ENCODE assay signal across 8 mouse cellular contexts in genomic region chrX:74352645-74353466, GRCm38 (mm10). TPM values are rescaled to one million over a fixed set of nuclear protein-coding genes. Genes with fewer than 3 reads are reported as not detected.
A peak's percentile ranks its signal among the peaks of the same experiment; 100 is the strongest.
DNase-seq lines count a peak whose midpoint lies in the region; ATAC-seq and TF ChIP-seq lines count a peak whose summit lies in the region.

No protein-coding gene starts in this region.

- peaks cover 4% of the 10 kb centered on the region; the same call in 1 of the 2 replicates for H3K4me1 ChIP-seq in kidney, embryonic 15.5 days
- peaks cover 2% of the 10 kb centered on the region for H3K4me1 ChIP-seq in bone marrow, adult 2 months (ENCODE audit: control insufficient read depth, insufficient read depth, low read length)
- 0 out of 2 replicates have a peak, but pooled peaks cover 4% of the 10 kb centered on the region for H3K4me1 ChIP-seq in hindbrain, embryonic 13.5 days (replicated peaks)
- peaks cover 2% of the 10 kb centered on the region; the same call in 1 of the 2 replicates for H3K4me1 ChIP-seq in midbrain, embryonic 16.5 days (ENCODE audit: control insufficient read depth, insufficient read depth, low read length)

- H3K27me3 ChIP-seq in kidney, embryonic 15.5 days = no peaks in the 10 kb centered on the region
- H3K27me3 ChIP-seq in hindbrain, embryonic 13.5 days = no peaks in the 10 kb centered on the region
- H3K27me3 ChIP-seq in midbrain, embryonic 16.5 days (ENCODE audit: control insufficient read depth, insufficient read depth, low read depth, low read length) = no peaks in the 10 kb centered on the region

- peak; percentile 49 for ATAC-seq in kidney, embryonic 15.5 days (replicated peaks; ENCODE audit: low FRiP score)
- ATAC-seq in hindbrain, embryonic 13.5 days (ENCODE audit: low FRiP score) = peak; percentile 83
- peak; percentile 71 for ATAC-seq in midbrain, embryonic 16.5 days

- H3K36me3 ChIP-seq in kidney, embryonic 15.5 days = no peaks in the 10 kb centered on the region
- no peaks in the 10 kb centered on the region for H3K36me3 ChIP-seq in hindbrain, embryonic 13.5 days
- no peaks in the 10 kb centered on the region for H3K36me3 ChIP-seq in midbrain, embryonic 16.5 days (ENCODE audit: control insufficient read depth, insufficient read depth, low read length)

- DNase-seq in kidney, adult 11 months = no peak
- no peak for DNase-seq in ovary, postnatal 36 days (ENCODE audit: low spot score)
- no peak for DNase-seq in c-Kit-positive CD71-positive TER-119-positive erythroid progenitor cells, embryonic 14.5 days (ENCODE audit: low spot score)
- DNase-seq in testis, postnatal 14 days (ENCODE audit: low spot score) = no peak

- H3K27ac ChIP-seq in kidney, embryonic 15.5 days = peak overlapping the region; percentile 45; the same call in 1 of the 2 replicates
- no peak overlapping the region for H3K27ac ChIP-seq in bone marrow, adult 2 months (ENCODE audit: control insufficient read depth, insufficient read depth, low read depth, low read length, poor library complexity)
- peak overlapping the region; percentile 79 for H3K27ac ChIP-seq in hindbrain, embryonic 13.5 days
- peak overlapping the region; percentile 64 for H3K27ac ChIP-seq in midbrain, embryonic 16.5 days (ENCODE audit: low read length)

- no peak for TF ChIP-seq POLR2A in bone marrow, adult 2 months (IDR thresholded peaks at IDR 0.05; ENCODE audit: borderline replicate concordance, control insufficient read depth, low read depth, low read length)

- peak overlapping the region; percentile 62 for H3K4me2 ChIP-seq in kidney, embryonic 15.5 days
- peak overlapping the region; percentile 59 for H3K4me2 ChIP-seq in hindbrain, embryonic 13.5 days
- H3K4me2 ChIP-seq in midbrain, embryonic 16.5 days (ENCODE audit: low read length) = peak overlapping the region; percentile 67

- WGBS in kidney, embryonic 15.5 days = 24% methylated on average over 13 of the region's 13 CpGs
- 14% methylated on average over 13 of the region's 13 CpGs for WGBS in bone marrow, adult 2 months
- WGBS in hindbrain, embryonic 13.5 days = 19% methylated on average over 13 of the region's 13 CpGs
- WGBS in midbrain, embryonic 16.5 days = 20% methylated on average over 13 of the region's 13 CpGs

- H3K4me3 ChIP-seq in kidney, embryonic 15.5 days (replicated peaks) = peak overlapping the region; percentile 50
- H3K4me3 ChIP-seq in bone marrow, adult 2 months (replicated peaks; ENCODE audit: control insufficient read depth, low read depth, low read length) = peak overlapping the region; percentile 61
- peak overlapping the region; percentile 45 for H3K4me3 ChIP-seq in hindbrain, embryonic 13.5 days
- H3K4me3 ChIP-seq in midbrain, embryonic 16.5 days (ENCODE audit: low read depth, low read length) = peak overlapping the region; percentile 39

- H3K9ac ChIP-seq in kidney, embryonic 15.5 days = peak overlapping the region; percentile 52
- peak overlapping the region; percentile 69 for H3K9ac ChIP-seq in hindbrain, embryonic 13.5 days
- peak overlapping the region; percentile 61 for H3K9ac ChIP-seq in midbrain, embryonic 16.5 days (ENCODE audit: low read depth, low read length)

- TF ChIP-seq CTCF in bone marrow, adult 2 months (IDR thresholded peaks at IDR 0.05; ENCODE audit: control insufficient read depth, insufficient read depth, low read length) = no peak

- H3K9me3 ChIP-seq in kidney, embryonic 15.5 days (replicated peaks) = no peaks in the 10 kb centered on the region
- no peaks in the 10 kb centered on the region for H3K9me3 ChIP-seq in hindbrain, embryonic 13.5 days
- H3K9me3 ChIP-seq in midbrain, embryonic 16.5 days (replicated peaks; ENCODE audit: control insufficient read depth, low read length, poor library complexity, severe bottlenecking) = no peaks in the 10 kb centered on the region

RNA-seq across cellular contexts. Expression of gene Lage3, which starts 0.6 kb away (rescaled TPM):
- polyA plus RNA-seq in kidney, embryonic 15.5 days (2015; fragmentation: Nextera tagmentation; extraction: Ambion mirVana) = 123 and 126 TPM in 2 replicates
- polyA plus RNA-seq in bone marrow, adult 2 months (2011; ENCODE audit: insufficient read depth, insufficient read length, low replicate concordance, missing spikeins) = 39.5 and 58.6 TPM in 2 replicates
- 79.4 and 79.8 TPM in 2 replicates for polyA plus RNA-seq in hindbrain, embryonic 13.5 days (2015; fragmentation: Nextera tagmentation; extraction: Ambion mirVana)
- 63.2 and 68.7 TPM in 2 replicates for polyA plus RNA-seq in midbrain, embryonic 16.5 days (2015; fragmentation: Nextera tagmentation; extraction: Ambion mirVana)

RNA-seq across cellular contexts. Expression of gene Ubl4a, which starts 20.2 kb away (rescaled TPM):
- 68.4 and 76.0 TPM in 2 replicates for polyA plus RNA-seq in kidney, embryonic 15.5 days (2015; fragmentation: Nextera tagmentation; extraction: Ambion mirVana)
- 27.2 and 35.6 TPM in 2 replicates for polyA plus RNA-seq in bone marrow, adult 2 months (2011; ENCODE audit: insufficient read depth, insufficient read length, low replicate concordance, missing spikeins)
- 61.6 and 64.0 TPM in 2 replicates for polyA plus RNA-seq in hindbrain, embryonic 13.5 days (2015; fragmentation: Nextera tagmentation; extraction: Ambion mirVana)
- 65.9 and 72.6 TPM in 2 replicates for polyA plus RNA-seq in midbrain, embryonic 16.5 days (2015; fragmentation: Nextera tagmentation; extraction: Ambion mirVana)

RNA-seq across cellular contexts. Expression of gene Slc10a3, which starts 20.3 kb away (rescaled TPM):
- polyA plus RNA-seq in kidney, embryonic 15.5 days (2015; fragmentation: Nextera tagmentation; extraction: Ambion mirVana) = 19.7 and 22.1 TPM in 2 replicates
- 2.7 TPM in 2 replicates for polyA plus RNA-seq in bone marrow, adult 2 months (2011; ENCODE audit: insufficient read depth, insufficient read length, low replicate concordance, missing spikeins)
- polyA plus RNA-seq in hindbrain, embryonic 13.5 days (2015; fragmentation: Nextera tagmentation; extraction: Ambion mirVana) = 8.2 and 8.5 TPM in 2 replicates
- polyA plus RNA-seq in midbrain, embryonic 16.5 days (2015; fragmentation: Nextera tagmentation; extraction: Ambion mirVana) = 8.5 and 9.7 TPM in 2 replicates

RNA-seq across cellular contexts. Expression of gene Plxna3, which starts 24.0 kb away (rescaled TPM):
- polyA plus RNA-seq in kidney, embryonic 15.5 days (2015; fragmentation: Nextera tagmentation; extraction: Ambion mirVana) = 11.4 and 17.0 TPM in 2 replicates
- polyA plus RNA-seq in bone marrow, adult 2 months (2011; ENCODE audit: insufficient read depth, insufficient read length, low replicate concordance, missing spikeins) = 3.6 TPM in 2 replicates
- polyA plus RNA-seq in hindbrain, embryonic 13.5 days (2015; fragmentation: Nextera tagmentation; extraction: Ambion mirVana) = 51.1 and 53.9 TPM in 2 replicates
- 63.9 and 68.4 TPM in 2 replicates for polyA plus RNA-seq in midbrain, embryonic 16.5 days (2015; fragmentation: Nextera tagmentation; extraction: Ambion mirVana)

RNA-seq across cellular contexts. Expression of gene Fam50a, which starts 40.0 kb away (rescaled TPM):
- 67.0 and 67.1 TPM in 2 replicates for polyA plus RNA-seq in kidney, embryonic 15.5 days (2015; fragmentation: Nextera tagmentation; extraction: Ambion mirVana)
- polyA plus RNA-seq in bone marrow, adult 2 months (2011; ENCODE audit: insufficient read depth, insufficient read length, low replicate concordance, missing spikeins) = 38.8 and 61.0 TPM in 2 replicates
- 58.2 and 59.1 TPM in 2 replicates for polyA plus RNA-seq in hindbrain, embryonic 13.5 days (2015; fragmentation: Nextera tagmentation; extraction: Ambion mirVana)
- polyA plus RNA-seq in midbrain, embryonic 16.5 days (2015; fragmentation: Nextera tagmentation; extraction: Ambion mirVana) = 61.9 and 62.3 TPM in 2 replicates
